Mouse (Mus musculus) CH12F3 (cell line): ENCODE measurements around the gene Ccdc171.
"Not testable (repeated sequence)": the region's sequence is repeated elsewhere in the genome, so short reads cannot be mapped to it uniquely, and the experiment has no call there.

Experiments
- in situ Hi-C: fragments of 300-500 bp; cut with MboI; formaldehyde crosslinking; loops from 2 replicates; pipeline ENCODE4 v1.14.3; 2020; ENCODE audit warnings: low sequenced_read_pairs

Ccdc171 gene

DNA sequence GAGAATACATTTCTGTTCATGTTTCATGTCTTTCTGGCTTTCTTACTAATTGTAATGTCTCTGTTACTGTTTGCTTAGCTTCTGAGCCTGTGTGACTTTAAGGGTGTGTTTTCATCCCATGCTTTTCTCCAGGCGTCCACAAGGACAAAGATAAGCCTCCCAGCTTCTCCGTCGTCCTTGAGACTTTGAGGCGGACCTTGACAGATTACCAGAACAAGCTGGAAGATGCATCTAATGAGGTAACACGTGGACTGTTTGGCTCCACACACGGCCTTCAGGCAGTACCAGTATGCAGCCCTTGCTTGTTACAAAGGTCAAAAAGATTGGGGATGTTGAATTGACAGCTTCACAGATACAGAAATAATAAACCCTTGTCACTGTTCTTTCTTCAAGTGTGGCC is 130.1 kb downstream of the Ccdc171 start:
- in situ Hi-C loops, result no loop called here

GRCm38 (mm10) chr4:83656571-83656970 is 131.2 kb downstream of the Ccdc171 start:
- in situ Hi-C loops, result no loop called here

DNA sequence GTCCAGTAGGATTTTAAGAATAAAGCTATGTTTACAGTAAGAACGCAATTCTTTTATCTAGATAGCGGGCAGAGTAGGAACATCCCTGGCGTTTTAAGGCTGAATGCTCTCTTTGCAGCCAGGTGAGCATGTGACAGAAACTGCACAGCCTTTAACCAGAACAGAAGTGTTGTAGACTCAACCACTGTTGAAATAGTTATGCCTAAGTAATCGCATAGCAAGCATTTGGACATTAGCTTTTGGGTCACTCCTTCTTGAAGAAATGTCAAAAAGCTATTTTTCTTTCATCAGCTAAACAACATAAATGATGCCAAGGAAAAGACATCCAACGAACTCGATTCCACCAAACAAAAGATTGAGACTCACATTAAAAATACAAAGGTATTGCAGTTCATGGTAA is 131.7 kb downstream of the Ccdc171 start:
- in situ Hi-C loops, result no loop called here

GRCm38 (mm10) chr4:83658415-83658814 is 133.1 kb downstream of the Ccdc171 start:
- in situ Hi-C loops, result no loop called here

DNA sequence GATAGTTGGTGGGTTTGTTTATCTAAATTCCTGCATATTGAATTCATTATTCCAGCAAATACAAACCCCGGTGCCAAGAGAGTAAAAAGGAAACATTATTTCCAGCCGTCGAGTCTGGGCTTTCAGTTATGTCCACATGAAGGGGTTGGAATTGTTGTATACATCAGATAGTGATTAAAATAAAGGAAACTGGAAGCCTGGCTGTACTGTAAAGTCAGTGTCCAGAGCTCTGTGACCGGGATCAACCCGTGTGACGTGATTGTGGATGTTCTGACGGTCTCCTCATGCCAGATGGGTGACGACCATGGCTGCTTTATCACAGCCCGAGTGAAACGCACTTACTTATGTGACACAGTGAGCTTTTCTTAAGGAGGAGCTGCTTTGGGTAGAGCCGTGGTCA is 134.1 kb downstream of the Ccdc171 start:
- in situ Hi-C loops, result no loop called here

DNA sequence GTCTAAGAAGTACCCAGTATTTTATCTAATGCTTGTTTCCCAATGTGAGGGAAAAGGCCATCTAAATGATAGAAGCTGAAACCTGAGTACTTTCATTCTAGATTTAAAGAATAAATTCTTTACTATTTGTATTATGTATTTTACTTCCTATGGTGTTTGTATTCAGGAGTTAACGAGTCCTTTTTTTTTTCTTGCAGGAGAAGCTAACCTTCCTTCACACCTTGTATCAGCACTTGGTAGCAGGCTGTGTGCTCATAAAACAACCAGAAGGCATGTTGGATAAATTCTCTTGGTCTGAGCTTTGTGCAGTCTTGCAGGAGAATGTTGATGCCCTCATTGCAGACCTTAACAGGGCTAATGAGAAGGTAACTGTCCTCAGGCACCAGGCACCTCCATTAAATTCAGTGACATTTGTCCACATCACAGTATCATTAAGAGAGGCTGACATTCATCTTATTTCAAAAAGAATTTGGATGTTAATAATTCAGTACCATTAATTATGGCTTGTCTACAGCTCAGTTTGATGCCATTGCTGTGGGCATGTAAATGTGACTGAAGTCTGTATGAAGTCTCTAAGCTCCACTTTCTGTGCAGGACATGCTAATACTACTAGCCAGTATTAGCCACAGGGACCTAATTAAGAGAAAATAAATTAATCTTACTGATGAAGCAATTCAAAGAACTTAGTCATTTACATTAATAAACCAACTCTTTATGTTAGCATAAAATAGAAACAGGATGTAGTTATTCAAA is 136.3 kb downstream of the Ccdc171 start:
- in situ Hi-C loops, result no loop called here

DNA sequence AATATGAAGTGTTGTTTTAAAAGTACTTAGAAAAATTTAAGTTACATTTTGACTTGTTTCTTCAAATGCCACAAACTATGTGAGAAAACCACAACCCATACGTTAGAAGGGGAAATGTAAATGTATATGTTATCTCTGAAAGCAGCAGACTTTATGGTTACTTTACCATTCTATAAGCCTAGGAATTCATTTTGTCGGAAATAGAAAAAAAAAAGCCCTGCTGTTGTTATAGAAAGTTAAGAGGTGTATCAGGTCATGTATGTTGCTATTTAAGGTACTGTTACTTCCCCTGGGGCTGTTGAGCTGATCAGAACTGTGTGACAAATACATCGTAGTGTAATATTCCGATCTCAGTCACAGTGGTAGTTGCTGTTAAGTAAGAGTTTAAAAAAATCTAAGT is 137.0 kb downstream of the Ccdc171 start:
- in situ Hi-C loops, result no loop called here

GRCm38 (mm10) chr4:83669552-83669951 is 144.2 kb downstream of the Ccdc171 start:
- in situ Hi-C loops, result no loop called here

DNA sequence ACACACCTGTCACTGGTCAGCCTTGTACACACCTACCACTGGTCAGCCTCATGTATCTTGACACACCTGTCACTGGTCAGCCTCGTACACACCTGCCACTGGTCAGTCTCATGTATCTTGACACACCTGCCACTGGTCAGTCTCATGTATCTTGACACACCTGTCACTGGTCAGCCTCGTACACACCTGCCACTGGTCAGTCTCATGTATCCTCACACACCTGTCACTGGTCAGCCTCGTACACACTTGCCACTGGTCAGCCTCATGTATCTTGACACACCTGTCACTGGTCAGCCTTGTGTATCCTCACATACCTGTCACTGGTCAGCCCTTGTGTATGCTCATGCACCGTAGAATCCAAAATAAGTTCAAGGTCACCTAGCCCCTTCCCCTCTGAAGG is 150.0 kb downstream of the Ccdc171 start:
- in situ Hi-C loops, result not testable (repeated sequence)

DNA sequence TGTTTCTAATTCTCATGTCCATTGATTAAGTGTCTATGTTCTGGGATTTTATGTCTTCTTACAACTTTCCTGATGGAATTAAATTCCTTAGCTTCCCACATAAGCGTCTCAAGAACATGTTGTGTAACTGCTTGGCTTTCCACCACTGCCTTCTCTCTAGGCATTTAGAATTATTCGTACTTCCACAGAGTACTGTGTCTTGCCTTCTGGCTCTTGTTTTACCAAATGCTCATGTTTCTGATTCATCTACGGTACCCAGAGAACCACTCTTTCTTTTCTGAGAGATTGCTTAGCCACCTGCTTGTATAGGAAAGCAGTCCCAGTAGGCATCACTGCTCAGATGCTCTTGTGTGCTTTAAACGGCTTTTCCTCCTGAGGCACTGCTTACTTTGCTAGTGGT is 151.1 kb downstream of the Ccdc171 start:
- in situ Hi-C loops, result no loop called here

DNA sequence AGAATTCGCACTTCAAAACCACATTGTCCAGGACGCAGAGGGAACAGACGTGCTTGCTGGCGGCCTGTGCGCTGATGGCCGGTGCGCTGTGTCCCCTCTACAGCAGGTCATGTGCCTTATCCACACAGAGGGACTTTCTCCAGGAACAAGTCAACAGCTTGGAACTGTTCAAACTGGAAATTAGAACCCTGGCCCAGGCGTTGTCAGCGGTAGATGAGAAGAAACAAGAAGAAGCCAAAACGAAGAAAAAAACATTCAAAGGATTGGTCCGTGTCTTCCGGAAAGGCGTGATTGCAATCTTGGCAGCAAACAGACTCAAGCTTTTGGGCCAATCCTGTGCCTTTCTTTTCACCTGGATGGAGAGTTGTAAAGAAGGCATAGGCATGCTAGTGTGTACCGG is 155.7 kb downstream of the Ccdc171 start:
- in situ Hi-C loops, result no loop called here

GRCm38 (mm10) chr4:83682866-83683265 is 157.5 kb downstream of the Ccdc171 start:
- in situ Hi-C loops, result no loop called here

- in situ Hi-C loops, result no loop called here
Measured at GRCm38 (mm10) chr4:83700190-83700589, 174.8 kb downstream of the Ccdc171 start.

DNA sequence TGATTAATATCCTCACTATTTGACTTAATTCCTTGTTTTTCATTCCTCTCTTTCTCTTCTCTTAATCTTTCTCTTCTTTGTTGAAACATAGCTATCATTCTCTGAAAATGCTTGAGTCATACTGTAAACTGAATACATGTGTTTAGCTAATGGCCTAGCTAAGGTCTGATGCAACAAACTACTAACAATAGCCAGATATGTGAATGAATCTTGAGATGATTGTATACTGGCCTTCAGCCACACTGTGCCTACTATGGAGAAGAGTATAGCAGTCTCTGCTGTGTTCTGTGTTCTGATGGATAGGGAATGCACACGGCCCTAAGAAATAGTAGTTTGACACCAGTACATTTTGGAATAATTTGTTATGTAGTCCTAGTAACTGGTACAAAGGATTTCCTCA is 191.7 kb downstream of the Ccdc171 start:
- in situ Hi-C loops, result no loop called here

DNA sequence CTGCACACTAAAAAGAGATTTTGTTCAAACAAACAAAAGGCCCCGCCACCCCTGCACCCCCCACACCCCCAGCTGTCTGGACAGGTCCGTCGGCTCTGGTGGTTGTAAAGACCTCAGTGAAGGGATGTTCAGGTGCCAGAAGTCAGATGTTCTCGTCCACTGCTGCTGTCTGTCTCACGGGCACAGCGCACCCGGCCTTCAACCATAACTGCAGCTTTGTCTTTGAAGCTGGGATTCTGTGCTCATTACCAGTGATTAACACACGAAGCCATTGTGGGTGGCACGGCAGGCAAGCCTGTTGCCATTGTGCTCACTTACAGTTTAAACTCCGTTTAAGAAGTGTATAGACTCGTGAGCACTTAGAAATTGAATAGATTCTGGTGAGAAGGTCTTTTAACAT is 194.5 kb downstream of the Ccdc171 start:
- in situ Hi-C loops, result no loop called here

- in situ Hi-C loops, result no loop called here
Measured at GRCm38 (mm10) chr4:83725136-83725535, 199.8 kb downstream of the Ccdc171 start.

- in situ Hi-C loops, result no loop called here
Measured at GRCm38 (mm10) chr4:83739137-83739890, 214.0 kb downstream of the Ccdc171 start.

- in situ Hi-C loops, result no loop called here
Measured at GRCm38 (mm10) chr4:83739891-83740277, 214.5 kb downstream of the Ccdc171 start.

- in situ Hi-C loops, result no loop called here
Measured at GRCm38 (mm10) chr4:83742806-83743460, 217.6 kb downstream of the Ccdc171 start.

DNA sequence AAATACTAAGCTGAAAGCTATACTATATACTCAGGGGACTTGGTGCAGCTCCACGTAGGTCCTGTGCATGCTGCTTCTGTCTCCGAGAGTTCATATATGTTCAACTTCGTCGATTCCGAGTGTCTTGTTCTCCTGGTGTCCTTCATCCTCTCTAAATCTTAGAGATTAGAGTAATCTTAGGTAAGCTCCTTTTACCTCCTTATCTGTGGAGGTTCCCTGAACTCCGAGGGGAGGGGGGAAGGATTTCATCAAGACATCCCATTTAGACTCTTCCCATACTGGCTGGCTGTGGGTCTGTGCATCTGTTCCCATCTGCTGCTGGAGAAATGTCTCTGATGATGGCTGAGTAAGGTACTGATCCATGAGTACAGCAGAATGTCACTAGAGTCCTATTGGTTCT is 249.8 kb downstream of the Ccdc171 start:
- in situ Hi-C loops, result no loop called here

- in situ Hi-C loops, result no loop called here
Measured at GRCm38 (mm10) chr4:83780044-83780443, 254.7 kb downstream of the Ccdc171 start.

GRCm38 (mm10) chr4:83785115-83785514 is 259.8 kb downstream of the Ccdc171 start:
- in situ Hi-C loops, result no loop called here
